Mouse (Mus musculus): ENCODE data around the gene Ms4a3.

DNA sequence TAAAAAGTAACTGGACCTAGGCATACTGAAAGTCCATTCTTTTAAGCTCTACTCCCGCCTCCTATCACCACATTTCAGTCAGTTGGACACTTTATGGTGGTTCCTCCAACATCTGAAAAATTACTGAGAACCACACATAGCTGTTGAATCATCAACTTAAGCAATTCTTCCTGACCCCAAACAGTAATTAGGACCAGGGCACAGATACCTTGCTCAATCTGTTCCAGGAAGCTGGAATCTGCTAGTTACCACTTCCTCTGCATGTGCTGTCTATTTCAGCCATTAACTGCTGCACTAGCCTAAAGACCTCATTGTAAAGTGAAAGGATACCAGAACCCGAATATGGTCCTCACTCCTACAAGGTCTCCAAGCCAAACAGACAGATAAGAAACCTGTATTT lies 18.5 kb upstream of the Ms4a3 start:
- TF ChIP-seq POLR2AphosphoS5 (IDR thresholded peaks at IDR 0.05; ENCODE audit: insufficient replicate concordance, low read depth, low read length) (no peak), CTCF (IDR thresholded peaks at IDR 0.05; ENCODE audit: low read depth, low read length) (no peak), TAL1 (conservative IDR thresholded peaks at IDR 0.05; ENCODE audit: low read depth, low read length) (no peak), GATA1 (IDR thresholded peaks at IDR 0.05; ENCODE audit: borderline replicate concordance, low read length) (no peak), GATA2 (IDR thresholded peaks at IDR 0.05; ENCODE audit: borderline replicate concordance, low read depth, low read length) (no peak)

Measured in G1E (cell line).